Mouse (Mus musculus) liver, adult 2 months (tissue): ENCODE measurements around the gene Clk3.

ENCODE experiments used
- CTCF ChIP-seq: fragments of 200-500 bp; IDR thresholded peaks from 2 replicates; pipeline ENCODE4 v1.5.1; 2011; ENCODE audit warnings: low read depth, low read length, control low read depth
- POLR2A ChIP-seq: fragments of 200-500 bp; IDR thresholded peaks from 2 replicates; pipeline ENCODE4 v1.6.1; 2011; ENCODE audit warnings: low read length, control low read depth; ENCODE audit not compliant: insufficient read depth; ENCODE audit errors: extremely low read depth

DNA sequence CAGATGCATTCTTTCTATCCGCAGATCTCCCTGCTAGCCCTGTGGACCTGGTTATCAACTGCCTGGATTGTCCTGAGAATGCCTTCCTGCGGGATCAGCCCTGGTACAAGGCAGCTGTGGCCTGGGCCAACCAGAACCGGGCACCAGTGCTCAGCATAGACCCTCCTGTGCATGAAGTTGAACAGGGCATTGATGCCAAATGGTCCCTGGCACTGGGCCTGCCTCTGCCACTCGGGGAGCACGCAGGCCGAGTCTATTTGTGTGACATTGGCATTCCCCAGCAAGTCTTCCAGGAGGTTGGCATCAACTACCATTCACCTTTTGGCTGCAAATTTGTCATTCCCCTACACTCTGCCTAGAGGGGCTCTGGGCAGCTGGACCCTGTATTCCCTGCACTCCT lies 17.5 kb downstream of the Clk3 start:
- TF ChIP-seq CTCF (no peak), POLR2A (no peak)
